Mouse (Mus musculus) megakaryocyte, embryonic 14.5 days (primary cell): ENCODE measurements at regions not wholly inside any gene's neighbourhood (a gene's known extent, or its start where the extent isn't known, plus 50 kb on each side); places are given as distances from the start of the nearest gene placed in this dataset.

Source experiments
- H3K27me3 ChIP-seq: replicated peaks from 2 replicates; pipeline ENCODE3; 2012; ENCODE audit warnings: inconsistent platforms
- H3K36me3 ChIP-seq: replicated peaks from 2 replicates; pipeline ENCODE3; 2012; ENCODE audit warnings: low read length, inconsistent platforms, mixed read lengths
- H3K4me1 ChIP-seq: 2 replicates; pipeline ENCODE4 v1.6.1; 2012; ENCODE audit warnings: inconsistent platforms
- H3K4me3 ChIP-seq: replicated peaks from 2 replicates; pipeline ENCODE3; 2012; ENCODE audit warnings: moderate library complexity, mild to moderate bottlenecking, inconsistent platforms
- H3K9me3 ChIP-seq: 2 replicates; pipeline ENCODE4 v1.6.1; 2012; ENCODE audit warnings: inconsistent platforms
- FLI1 ChIP-seq: IDR thresholded peaks from 2 replicates; pipeline ENCODE4 v1.6.1; 2012; ENCODE audit warnings: low read length, inconsistent platforms, mixed read lengths
- GATA1 ChIP-seq: IDR thresholded peaks from 3 replicates; pipeline ENCODE4 v1.6.1; 2012; ENCODE audit warnings: mixed read lengths, low read length, inconsistent platforms, borderline replicate concordance

DNA sequence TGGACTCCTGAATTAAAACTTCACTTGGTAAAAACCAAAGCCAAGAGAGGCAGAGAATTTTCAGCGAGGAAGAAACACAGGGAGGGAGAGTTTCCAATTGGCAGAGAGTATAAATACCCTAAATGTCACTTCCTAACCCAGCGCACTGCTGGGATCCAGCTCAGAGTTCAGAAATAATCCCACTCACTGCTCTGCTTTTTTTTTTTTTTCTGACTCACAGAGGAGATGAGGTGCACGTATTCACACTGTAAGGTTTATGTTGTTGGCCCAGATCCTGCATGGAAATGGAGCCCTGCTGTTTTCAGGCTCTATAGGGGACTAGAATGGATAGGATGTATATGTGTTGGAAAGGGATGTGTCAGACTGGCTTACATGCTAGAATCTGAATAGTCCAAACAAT is 249.8 kb upstream of the Gm10131 start:
- Histone ChIP-seq H3K4me3 (no peak overlapping the region), H3K4me1 (no peaks in the 10 kb centered on the region), H3K9me3 (peaks cover 25% of the 10 kb centered on the region), H3K36me3 (no peaks in the 10 kb centered on the region), H3K27me3 (no peaks in the 10 kb centered on the region)
- TF ChIP-seq GATA1 (no peak), FLI1 (no peak)

DNA sequence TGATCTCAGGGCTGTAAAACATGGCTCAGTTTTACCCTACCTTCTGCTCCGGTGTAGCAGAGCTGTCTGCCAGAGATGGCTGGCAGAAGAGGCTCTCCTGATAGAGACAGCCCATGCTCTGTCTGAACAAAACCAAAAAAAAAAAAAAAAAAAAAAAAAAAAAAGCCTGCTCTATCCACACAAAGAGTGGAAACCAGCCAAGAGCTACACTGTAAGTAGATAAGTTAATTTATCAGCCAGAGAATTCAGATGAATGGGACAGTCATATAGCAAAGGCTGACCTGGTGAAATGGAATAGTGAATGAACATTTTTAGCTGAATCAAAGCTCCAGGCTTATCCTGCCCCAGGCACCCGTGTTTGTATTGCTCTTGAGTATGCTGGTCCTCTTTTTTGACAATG is 248.2 kb upstream of the Gm10131 start:
- Histone ChIP-seq H3K9me3 (peaks cover 25% of the 10 kb centered on the region), H3K4me3 (no peak overlapping the region), H3K27me3 (no peaks in the 10 kb centered on the region), H3K36me3 (no peaks in the 10 kb centered on the region), H3K4me1 (no peaks in the 10 kb centered on the region)
- TF ChIP-seq FLI1: no peak
- no peak for TF ChIP-seq GATA1

DNA sequence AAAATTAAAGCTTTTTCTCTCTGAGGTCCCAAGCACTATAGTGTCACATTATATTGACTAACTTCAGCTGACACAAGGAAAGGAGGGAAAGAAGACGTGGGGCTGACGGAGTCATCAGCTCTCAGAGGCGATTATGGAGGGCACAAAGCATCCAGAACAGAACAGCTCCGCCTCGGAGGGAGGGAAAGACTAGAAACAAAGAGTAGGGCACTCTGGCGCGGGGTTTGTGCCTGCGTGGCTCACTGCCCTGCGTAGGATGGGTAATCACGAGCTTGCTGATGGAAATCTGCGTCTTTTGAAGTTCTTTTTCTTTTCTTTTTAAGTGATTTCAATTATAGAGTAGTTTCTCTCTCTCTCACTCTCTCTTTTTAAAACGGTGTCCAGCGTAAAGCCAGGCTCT is 243.5 kb upstream of the Gm10131 start:
- H3K36me3 ChIP-seq: no peaks in the 10 kb centered on the region
- H3K27me3 ChIP-seq: peaks cover 2% of the 10 kb centered on the region
- H3K4me1 ChIP-seq: no peaks in the 10 kb centered on the region
- peaks cover 12% of the 10 kb centered on the region for H3K9me3 ChIP-seq
- no peak overlapping the region for H3K4me3 ChIP-seq
- TF ChIP-seq FLI1: no peak
- no peak for TF ChIP-seq GATA1

DNA sequence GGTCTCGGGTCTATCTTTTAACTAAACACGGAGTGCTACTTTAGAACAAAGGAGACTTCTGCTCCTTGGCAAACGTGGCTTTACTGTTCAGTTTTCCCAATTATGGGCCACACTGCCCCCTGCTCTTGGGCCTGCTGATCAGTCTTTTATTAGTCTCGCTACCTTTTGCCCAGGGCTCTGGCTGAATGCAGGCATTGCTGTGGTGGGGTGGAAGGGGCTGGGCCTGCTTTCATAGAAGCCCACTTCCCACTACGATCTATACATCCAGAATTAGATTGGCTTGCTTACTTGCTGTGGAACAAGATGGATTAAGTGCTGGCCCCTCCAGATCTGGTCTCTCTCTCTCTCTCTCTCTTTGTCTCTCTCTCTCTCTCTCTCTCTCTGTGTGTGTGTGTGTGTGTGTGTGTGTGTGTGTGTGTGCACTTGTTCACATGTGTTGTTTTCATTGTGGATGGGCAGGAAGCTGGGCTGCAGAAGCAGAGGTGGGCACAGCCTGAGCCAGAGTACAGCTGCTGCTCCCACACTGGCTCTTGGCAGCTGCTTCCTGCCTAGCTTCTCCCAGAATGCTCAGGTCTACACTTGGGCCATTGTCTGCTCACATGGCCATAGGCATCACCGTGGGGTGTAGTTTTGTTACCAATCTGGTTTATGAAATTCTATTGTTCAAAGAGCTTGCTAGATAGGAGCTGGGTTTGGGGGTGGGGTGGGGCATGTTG is 241.8 kb upstream of the Gm10131 start:
- Histone ChIP-seq H3K4me3 (no peak overlapping the region), H3K36me3 (no peaks in the 10 kb centered on the region), H3K9me3 (peaks cover 9% of the 10 kb centered on the region), H3K27me3 (peaks cover 2% of the 10 kb centered on the region), H3K4me1 (no peaks in the 10 kb centered on the region)
- TF ChIP-seq GATA1: no peak
- no peak for TF ChIP-seq FLI1

DNA sequence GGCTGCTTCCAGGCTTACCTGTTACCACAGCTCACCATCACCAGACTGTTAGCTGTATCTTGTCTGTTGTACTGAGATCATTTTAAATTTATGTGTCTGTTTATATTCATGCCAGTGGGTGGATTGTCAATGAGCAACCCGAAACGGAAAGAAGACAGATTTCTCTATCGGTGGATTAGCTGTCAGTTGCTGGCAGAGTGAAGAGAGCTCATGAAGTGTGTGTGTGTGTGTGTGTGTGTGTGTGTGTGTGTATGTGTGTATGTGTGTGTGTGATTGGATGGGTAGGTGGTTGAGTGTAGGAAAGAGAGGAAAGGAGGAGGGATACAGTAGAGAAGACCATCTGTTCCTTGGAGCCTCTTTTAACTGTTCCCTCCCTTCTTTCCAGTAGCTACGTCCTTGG is 223.3 kb upstream of the Gm10131 start:
- Histone ChIP-seq H3K27me3 (peaks cover 6% of the 10 kb centered on the region), H3K4me3 (no peak overlapping the region), H3K36me3 (no peaks in the 10 kb centered on the region), H3K4me1 (no peaks in the 10 kb centered on the region), H3K9me3 (no peaks in the 10 kb centered on the region)
- TF ChIP-seq GATA1: no peak
- TF ChIP-seq FLI1: no peak

DNA sequence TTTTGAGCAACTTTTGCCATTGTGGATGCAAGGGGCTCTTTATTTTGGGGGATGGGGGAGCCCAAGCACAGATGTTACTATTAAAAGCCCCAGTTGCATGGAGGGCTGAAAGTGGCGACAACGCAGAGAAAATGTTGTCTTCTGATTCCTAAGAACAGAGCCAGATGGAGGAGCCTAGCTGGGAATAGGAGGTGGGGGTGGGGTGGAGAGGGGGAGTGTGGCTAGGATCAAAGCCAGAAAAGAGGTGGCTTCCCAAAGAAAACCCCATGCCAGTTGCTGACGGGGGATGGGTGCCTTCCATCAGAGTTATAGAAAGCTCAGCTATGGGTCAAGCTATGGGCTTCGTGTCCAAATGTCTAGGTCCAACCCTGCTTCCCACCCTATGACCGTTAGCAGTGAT is 220.1 kb upstream of the Gm10131 start:
- Histone ChIP-seq H3K4me3 (no peak overlapping the region), H3K27me3 (peaks cover 10% of the 10 kb centered on the region), H3K4me1 (no peaks in the 10 kb centered on the region), H3K36me3 (no peaks in the 10 kb centered on the region), H3K9me3 (peaks cover 4% of the 10 kb centered on the region; the same call in 1 of the 2 replicates)
- TF ChIP-seq FLI1: no peak
- no peak for TF ChIP-seq GATA1

DNA sequence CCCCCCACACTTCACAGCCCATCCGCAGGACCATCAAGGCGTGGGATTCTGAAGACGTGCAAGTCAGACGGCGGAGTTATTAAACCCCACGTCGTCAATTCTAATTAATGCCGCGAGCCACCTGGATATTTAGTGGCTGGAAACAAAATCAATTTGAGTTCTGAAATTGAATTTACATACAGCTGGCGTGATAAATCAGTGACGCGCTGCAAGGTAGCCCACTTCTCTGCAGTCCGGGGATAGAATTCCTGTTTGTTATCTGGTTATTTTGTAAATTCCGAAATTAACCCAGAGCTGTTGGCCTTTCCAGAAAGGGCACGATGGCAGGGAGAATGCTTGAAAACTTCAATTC is 215.1 kb upstream of the Gm10131 start:
- peaks cover 22% of the 10 kb centered on the region; the same call in 1 of the 2 replicates for H3K9me3 ChIP-seq
- peaks cover 20% of the 10 kb centered on the region for H3K27me3 ChIP-seq
- no peak overlapping the region for H3K4me3 ChIP-seq
- no peaks in the 10 kb centered on the region for H3K36me3 ChIP-seq
- TF ChIP-seq GATA1 (no peak), FLI1 (no peak)
- H3K4me1 ChIP-seq: no peaks in the 10 kb centered on the region; the same call in 1 of the 2 replicates

DNA sequence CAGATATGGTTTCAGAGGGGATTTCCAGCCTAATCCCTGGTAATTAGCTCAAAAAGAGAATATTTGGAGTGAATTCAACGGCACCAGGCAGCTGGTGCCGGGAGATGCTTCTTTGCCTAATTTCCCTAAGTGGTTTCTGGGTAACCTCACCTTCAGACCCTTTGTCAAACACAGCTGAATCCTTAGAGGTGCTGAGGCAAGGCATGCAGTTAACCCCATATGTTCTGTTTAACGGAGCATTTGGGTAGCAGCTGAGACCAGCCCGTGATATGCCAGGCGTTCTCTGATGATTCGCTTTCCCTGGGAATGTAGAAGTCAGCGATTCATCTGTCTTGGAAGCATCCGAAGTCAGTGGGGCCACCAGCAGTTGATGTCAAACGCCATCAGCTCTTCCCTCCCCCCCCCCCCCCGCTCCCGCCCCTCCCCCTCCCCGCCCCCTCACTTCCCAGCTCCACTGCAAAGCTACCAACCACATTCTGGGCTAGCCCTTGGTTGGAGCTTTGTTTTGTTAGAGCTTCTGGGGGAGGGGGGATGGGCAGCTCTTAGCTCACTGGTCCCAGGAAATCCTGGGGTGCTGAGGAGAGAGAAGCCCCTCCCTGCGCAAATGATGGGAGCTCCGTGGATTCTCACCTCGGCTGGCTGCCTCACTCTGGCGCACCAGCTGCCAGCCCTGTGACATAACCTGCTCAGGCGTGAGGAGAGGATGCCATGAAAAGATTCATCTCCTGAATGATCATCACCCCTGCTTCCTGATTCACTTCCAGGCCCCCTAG is 214.5 kb upstream of the Gm10131 start:
- no peak overlapping the region for H3K4me3 ChIP-seq
- no peaks in the 10 kb centered on the region; the same call in 1 of the 2 replicates for H3K4me1 ChIP-seq
- peaks cover 20% of the 10 kb centered on the region for H3K27me3 ChIP-seq
- H3K36me3 ChIP-seq: no peaks in the 10 kb centered on the region
- no peak for TF ChIP-seq GATA1
- TF ChIP-seq FLI1: no peak
- H3K9me3 ChIP-seq: peaks cover 22% of the 10 kb centered on the region; the same call in 1 of the 2 replicates

DNA sequence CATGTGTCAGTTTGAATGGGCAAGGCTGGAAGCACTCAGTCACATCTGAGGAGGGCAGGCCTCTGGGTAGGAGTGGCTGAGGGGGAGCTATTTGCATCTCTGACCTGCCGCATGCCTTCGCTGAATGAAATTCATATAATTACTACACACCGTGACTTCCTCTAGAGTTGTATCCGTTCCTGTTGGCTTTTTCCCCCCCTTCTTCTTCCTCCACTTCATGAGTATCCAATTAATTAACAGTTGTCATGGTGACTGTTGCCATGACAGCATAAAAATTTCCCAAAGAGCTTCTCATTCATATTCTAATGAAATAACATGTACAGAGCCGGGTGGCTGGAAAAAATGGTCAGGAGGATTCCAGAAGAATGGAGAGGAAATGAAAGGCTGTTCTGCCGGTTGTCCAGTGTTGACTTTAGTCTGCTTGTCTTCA is 208.6 kb upstream of the Gm10131 start:
- TF ChIP-seq FLI1: no peak
- TF ChIP-seq GATA1: no peak
- H3K4me1 ChIP-seq: 0 out of 2 replicates have a peak, but pooled peaks cover 3% of the 10 kb centered on the region
- no peaks in the 10 kb centered on the region for H3K36me3 ChIP-seq
- peaks cover 3% of the 10 kb centered on the region for H3K27me3 ChIP-seq
- H3K9me3 ChIP-seq: peaks cover 27% of the 10 kb centered on the region
- no peak overlapping the region for H3K4me3 ChIP-seq

DNA sequence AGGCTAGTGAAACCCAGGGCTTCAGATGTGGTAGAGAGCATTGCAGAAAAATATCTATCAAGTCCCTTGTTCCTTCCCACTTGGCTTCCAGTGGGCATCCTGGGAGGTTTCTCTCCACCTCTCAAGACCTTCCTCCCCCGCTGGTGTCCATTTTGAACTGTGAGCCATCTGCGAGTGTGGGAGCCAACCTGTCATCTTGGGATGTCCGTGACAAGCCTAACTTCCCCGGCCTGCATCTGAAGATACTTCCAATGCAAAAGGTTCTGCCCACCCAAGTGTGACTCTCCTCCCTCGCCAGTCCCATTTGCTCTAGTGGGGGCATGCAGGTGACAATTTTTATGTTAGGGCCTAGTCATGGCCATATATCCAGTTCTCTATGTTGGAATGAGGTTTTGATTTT is 208.2 kb upstream of the Gm10131 start:
- H3K9me3 ChIP-seq: peaks cover 27% of the 10 kb centered on the region
- H3K36me3 ChIP-seq: no peaks in the 10 kb centered on the region
- no peak overlapping the region for H3K4me3 ChIP-seq
- no peak for TF ChIP-seq FLI1
- TF ChIP-seq GATA1: no peak
- peaks cover 3% of the 10 kb centered on the region for H3K27me3 ChIP-seq
- peaks cover 5% of the 10 kb centered on the region; the same call in 1 of the 2 replicates for H3K4me1 ChIP-seq
